Mouse (Mus musculus) mouse embryonic stem cell (cell line): ENCODE measurements around the gene Fam160a1.

Experiments used
- in situ Hi-C, 2 experiments: fragments of 300-500 bp; cut with MboI; formaldehyde crosslinking; loops; 1 replicate in 1 of 2; 3 replicates in 1 of 2; pipeline ENCODE4 v1.14.3; 2019 to 2020; ENCODE audit warnings: low sequenced_read_pairs in 2 of 2, low pct_unique_long_range_greater_than_20kb in 1 of 2, mixed read lengths in 1 of 2; ENCODE audit not compliant: unreplicated experiment in 1 of 2

Fam160a1 gene

DNA sequence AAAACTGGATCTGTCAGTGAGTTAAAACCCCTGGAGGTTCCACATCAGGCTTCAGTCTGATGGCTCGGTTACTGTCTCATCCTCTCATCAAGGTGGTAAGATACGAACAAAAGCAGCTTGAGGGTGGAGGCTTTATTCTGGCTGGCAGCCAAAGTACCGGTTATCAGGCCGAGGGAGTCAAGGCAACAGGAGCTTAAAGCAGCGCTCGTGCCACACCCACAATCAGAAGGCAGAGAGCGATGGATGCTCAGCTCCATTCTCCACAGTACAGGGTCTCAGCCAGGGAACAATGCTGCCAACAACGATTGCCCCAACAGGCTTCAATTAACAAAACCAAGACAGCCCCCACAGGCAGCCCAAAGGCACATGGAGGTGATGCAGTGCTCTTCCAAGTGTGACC is 106.4 kb downstream of the Fam160a1 start:
- in situ Hi-C loops, result loop anchor here in 1 of 2 experiments (25.0 kb wide), 1 partner anchor 402 kb away; no protein-coding TSS in a partner anchor

DNA sequence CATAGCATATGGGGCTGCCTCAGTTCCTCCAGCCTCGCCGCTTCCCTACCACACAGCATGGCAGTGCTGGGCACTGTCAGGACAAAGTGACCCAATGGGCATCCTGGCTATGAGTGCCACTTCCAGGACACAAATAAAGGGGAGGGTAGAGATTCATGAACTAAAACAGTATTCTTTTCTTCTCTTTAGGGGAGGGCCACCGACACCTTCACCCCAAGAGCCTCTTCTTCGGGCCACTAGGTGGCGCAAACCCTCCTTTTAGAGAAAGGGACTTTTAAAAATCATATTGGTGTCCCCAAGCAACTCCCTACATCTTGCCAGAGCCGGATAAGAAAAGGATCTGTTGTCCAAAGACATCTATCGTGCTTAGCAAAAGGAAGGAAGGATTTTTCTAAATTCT is 109.7 kb downstream of the Fam160a1 start:
- in situ Hi-C loops, result loop anchor here (10.0 to 25.0 kb wide), 2 partner anchors 207 to 405 kb away; no protein-coding TSS in a partner anchor

DNA sequence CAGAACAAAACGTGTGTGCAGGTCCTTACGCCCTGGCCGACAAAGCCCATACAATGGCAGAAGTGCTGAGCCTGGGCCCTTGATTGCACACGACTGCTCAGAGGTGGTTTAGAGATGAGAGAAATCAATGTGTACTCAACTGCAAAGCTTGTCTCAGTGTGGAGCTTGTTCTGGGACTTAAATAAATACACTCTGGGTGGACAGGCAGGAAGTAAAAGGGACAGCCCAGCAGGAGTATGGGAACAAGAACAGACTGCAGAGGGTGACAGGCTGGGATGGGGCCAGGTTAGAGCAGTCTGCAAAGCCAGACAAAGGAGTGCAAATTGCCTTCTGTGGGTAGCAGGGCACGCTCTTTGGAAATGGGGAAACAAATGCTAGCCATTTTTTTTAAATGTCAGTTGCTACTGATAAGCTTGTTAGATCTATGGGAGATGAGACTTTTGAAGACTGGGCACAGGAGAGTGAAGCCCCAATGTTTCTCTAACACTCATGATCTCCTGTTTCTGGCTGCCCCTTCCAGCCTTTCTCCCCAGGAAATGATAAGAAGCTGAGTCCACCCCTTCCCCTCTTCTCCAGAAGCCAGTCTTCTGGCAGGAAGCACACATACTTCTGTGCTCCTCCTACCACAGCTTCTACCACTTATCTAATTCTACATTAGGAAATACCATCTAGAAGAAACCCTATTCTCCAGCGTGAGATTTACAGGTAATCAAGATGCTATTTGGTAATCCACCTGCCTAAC is 113.8 kb downstream of the Fam160a1 start:
- in situ Hi-C loops, result loop anchor here (10.0 to 25.0 kb wide), 2 partner anchors 211 to 409 kb away; no protein-coding TSS in a partner anchor

DNA sequence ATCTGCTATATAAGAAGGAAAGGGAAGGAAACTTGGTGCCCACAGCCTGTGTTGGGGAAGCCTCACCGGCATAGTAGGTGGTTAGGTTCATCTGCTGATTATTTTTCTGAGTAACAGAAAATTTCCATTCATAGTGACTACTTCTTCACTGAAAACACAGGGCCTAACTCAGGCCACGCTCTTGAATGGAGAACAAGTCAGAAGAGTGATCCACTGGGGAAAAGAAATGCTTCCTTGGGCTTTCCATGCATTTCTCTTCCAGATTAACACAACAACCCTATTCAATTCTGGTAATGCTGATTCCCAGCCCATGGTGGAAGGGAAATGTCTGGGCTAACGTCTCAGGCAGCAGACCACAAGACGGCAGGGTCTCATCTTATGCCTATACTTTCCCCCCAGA is 118.6 kb downstream of the Fam160a1 start:
- in situ Hi-C loops, result loop anchor here in 1 of 2 experiments (25.0 kb wide), 1 partner anchor 414 kb away; no protein-coding TSS in a partner anchor

DNA sequence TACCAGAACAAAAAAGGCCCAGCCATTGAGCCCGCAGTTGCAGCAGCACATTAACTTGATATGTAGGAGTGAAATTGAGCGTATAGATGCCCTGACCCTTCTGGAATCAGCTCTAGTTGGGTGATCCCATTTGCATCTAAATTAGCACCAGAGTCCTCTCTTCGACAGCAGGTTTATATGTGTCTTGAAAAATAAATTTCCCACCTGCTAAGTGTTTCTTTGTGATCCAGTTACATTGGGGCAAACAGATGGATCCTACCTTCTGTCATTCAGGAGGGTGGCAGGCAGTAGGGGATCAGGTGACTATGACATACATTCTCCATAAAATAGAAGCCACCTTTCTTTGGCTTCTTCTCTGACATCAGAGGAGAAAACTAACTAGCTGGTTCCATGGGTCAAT is 122.0 kb downstream of the Fam160a1 start:
- in situ Hi-C loops, result loop anchor here in 1 of 2 experiments (25.0 kb wide), 1 partner anchor 417 kb away; no protein-coding TSS in a partner anchor

DNA sequence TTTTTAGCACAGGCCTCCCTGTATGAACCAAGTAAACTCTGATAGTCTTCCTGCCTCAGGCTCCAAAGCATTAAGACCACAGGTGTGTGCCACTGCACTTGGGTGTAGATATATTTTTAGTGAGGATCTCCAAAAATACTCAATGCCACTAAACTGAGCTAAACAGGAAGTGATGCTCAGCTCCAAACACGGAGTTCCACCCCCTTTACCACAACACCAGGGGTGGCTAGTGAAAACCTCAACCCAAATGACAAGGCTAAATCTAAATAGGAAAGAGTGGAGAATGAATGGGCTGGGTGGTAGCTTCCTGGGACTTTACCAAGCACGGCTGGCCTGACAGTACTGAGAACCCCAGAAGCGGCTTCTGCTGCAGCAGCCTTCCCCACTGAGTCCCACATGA is 124.1 kb downstream of the Fam160a1 start:
- in situ Hi-C loops, result loop anchor here in 1 of 2 experiments (25.0 kb wide), 1 partner anchor 419 kb away; no protein-coding TSS in a partner anchor

DNA sequence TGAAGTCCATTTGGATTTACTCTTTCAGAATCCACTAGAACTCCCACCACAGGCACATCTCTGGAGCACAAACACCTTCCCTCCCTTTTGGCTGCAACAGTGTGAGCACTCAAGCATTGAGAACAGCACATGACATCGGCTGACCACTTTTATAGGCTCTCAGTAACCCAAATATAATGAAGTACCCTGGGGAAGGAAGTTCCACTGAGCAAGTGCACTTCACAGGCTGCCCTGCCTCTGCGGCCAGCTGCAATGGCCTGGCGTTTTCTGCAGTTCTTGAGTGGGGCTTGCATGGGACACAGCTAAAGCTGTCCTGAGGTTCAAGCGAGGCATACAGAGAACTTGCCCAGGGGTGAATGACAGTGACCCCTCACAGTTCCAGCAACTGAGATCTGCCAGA is 126.0 kb downstream of the Fam160a1 start:
- in situ Hi-C loops, result loop anchor here in 1 of 2 experiments (25.0 kb wide), 1 partner anchor 421 kb away; no protein-coding TSS in a partner anchor

DNA sequence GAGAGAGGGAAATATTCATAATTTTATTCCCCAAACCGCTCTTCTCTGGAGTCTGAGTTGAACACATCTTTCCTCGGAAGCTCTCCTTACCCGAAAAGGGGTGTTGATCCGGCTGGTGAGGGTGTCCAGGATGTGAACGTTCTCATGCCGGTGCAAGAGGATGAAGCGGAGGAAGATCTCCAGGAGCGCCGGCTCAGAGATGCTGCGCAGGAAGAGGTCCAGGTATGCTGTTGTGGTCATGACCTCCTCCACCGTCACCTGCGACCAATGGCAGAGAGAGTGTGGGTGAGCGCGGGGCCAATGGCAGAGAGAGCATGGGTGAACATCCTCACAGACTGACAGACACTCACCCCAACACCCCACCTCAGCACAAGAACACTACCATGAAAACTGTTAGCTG is 128.8 kb downstream of the Fam160a1 start:
- in situ Hi-C loops, result loop anchor here in 1 of 2 experiments (25.0 kb wide), 1 partner anchor 424 kb away; no protein-coding TSS in a partner anchor

DNA sequence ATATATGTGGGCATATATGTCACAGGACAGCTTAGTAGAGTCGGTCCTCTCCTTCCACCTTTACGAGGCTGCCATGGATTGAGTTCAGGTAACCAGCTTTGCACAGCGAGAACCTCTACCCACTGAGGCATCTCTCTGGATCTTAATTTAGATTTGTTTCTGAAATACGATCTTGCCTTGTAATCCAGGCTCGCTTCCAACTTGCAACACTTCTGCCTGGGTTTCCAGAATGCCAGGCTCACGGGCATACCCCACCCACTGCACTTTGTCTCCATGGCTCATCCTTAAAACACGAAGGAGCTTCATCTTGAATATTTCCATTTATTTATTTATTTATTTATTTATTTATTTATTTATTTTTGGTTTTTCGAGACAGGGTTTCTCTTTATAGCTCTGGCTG is 131.8 kb downstream of the Fam160a1 start:
- in situ Hi-C loops, result loop anchor here in 1 of 2 experiments (25.0 kb wide), 1 partner anchor 427 kb away; no protein-coding TSS in a partner anchor

DNA sequence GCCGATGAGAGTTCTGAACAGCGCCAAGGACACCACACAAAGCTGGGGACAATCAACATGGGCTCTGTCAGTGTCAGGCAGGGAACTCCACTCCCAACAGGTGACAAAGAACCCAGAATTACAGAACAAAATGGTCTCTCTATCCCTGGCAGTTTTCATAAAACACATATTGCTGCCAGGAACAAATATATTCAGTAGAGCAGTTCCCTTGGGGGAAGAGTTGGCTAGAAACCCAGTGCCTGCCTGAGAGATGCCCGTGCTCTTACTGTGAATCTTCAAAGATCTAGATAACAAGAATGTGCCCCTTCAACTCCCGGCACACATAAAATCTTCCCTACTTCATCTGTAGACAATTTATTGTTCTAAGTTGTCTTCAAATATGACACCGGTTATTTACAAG is 133.5 kb downstream of the Fam160a1 start:
- in situ Hi-C loops, result loop anchor here in 1 of 2 experiments (25.0 kb wide), 1 partner anchor 429 kb away; no protein-coding TSS in a partner anchor

DNA sequence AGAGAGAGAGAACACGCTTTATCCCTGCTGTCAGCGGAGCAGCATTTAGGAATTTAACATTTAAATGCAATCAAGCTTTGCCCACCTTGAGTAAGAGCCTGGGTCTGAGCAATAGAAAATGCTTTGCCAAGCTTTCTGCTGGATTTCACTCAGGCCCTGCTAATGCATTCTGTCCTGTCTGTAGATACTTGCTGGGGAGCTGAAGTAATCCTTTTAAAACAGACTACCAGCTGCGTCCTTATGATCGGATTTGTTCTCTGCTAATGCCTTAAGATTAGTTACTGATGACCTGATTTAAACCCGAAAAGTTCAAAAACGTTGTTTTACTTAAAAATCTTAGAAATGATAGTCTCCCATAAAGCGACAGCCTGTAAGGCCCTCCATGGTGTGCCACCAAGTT is 136.0 kb downstream of the Fam160a1 start:
- in situ Hi-C loops, result loop anchor here in 1 of 2 experiments (25.0 kb wide), 1 partner anchor 431 kb away; no protein-coding TSS in a partner anchor

DNA sequence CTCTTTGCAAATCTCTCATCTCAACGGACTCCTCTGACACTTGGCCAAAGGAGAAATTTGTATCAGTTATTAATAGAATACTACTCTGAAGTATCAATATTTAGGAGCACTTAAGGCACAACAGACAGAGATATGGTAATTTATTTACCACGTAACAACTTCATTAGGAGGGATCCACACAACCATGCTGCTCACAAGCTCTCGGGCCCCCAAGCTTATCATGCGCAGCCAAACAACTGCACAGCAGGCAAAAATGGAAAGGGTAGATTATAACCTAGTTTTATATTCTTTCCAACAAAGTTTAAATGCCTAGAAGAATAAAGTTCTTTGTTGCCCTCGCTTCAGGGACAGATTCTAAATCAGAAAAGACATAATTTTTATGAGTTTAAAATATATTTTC is 137.1 kb downstream of the Fam160a1 start:
- in situ Hi-C loops, result loop anchor here in 1 of 2 experiments (25.0 kb wide), 1 partner anchor 432 kb away; no protein-coding TSS in a partner anchor

DNA sequence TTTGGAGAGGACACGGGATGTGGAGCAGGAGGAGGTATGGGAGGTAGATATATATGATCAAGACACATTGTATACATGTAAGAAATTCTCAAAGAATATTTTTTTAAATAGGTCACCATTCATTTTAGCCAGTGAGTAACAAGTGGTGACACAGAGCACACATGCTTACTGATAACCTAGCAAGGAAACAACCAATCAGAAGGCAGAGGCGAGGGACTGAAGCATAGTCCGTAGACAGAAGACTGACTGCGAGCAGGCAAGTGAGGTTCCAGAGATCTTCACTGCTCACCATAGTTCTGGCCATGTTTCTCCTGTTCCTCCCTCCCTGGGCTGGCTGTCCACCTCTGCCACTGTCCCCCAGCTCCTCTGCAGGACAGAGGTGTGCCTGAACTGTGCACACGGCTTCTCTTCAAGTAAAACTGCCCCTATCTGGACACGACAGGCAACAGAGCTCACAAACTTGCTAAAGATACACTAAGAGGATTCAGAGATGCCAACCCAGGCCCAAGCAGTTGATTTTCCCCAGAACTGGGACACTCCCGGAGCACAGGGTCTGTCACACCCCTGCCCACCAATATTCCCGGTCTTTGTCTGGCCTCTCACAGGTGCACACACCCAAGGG is 137.7 kb downstream of the Fam160a1 start:
- in situ Hi-C loops, result loop anchor here in 1 of 2 experiments (25.0 kb wide), 1 partner anchor 433 kb away; no protein-coding TSS in a partner anchor

DNA sequence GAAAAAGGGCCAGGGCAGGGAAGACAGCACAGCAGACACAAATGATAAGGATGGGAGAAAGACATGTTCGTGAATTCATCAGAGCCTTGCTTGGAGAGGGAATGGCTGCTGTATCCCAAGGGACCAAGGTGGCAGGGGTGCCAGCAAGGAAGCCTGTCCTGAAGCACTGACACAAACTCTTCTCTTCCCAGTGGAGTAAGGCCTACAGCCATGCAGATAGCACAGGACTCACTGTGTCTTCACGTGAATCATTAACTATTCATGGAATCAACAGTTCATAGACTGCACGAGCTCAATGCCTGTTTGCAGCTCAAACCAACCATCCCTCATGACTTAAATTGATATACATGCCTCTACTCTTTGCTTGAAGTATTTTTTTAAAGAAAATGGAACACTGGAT is 139.1 kb downstream of the Fam160a1 start:
- in situ Hi-C loops, result loop anchor here in 1 of 2 experiments (25.0 kb wide), 1 partner anchor 434 kb away; no protein-coding TSS in a partner anchor

DNA sequence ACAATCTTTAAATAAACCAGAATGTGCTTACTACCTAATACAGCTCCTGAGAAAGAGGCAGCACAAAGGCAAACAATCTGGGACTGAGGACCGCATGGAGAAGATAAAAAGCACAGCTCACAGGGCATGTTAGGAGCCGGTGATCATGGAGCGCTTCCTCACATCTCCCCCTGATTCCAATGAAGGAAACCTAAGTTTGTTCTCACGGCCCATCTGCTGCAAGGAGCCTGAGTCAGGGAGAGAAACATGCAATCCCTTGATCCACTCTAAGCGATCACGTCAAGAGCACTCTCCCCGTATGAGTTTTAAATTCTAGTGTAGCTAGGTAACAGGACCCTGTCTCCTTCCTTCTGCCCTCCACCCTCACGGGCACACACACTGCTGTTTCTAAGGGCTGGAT is 140.0 kb downstream of the Fam160a1 start:
- in situ Hi-C loops, result loop anchor here in 1 of 2 experiments (25.0 kb wide), 1 partner anchor 435 kb away; no protein-coding TSS in a partner anchor

DNA sequence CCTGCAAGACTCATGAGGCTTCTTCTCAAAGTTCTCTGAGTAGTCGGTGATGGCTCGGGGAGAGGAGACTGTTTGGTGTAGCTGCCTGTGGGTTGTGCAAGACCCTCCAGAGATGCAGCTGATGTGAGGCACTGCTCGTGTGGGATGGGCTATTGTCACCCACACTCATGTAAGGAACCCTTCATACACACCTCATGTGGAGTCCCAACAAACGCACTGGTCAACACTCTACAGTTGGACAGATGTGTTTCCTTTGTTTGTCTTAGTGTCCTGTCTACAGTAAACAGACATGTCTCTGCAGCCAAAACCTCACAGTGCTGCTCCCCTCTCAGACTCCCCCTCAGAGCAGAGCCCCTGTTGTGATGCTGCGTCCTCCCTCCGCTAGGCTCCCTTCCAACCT is 147.2 kb downstream of the Fam160a1 start:
- in situ Hi-C loops, result no loop called here

DNA sequence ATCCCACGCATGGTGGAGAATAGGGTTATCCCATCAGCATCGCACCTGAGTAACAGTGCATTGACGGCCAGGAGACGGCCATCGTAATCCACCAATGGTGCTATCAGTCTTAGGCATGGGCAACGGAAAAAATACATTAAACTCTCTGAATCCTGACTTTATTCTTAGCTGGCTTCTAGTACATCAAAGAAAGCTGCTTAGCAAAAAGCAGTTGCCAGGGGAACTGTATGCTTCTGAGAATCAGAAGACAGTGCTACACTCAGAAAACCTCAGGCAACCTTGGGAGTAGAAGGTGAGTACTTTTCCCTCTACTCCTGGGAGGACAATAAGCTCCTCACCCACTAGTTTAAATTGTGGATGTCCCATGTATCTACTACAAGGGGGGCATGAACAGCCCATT is 149.4 kb downstream of the Fam160a1 start:
- in situ Hi-C loops, result no loop called here

DNA sequence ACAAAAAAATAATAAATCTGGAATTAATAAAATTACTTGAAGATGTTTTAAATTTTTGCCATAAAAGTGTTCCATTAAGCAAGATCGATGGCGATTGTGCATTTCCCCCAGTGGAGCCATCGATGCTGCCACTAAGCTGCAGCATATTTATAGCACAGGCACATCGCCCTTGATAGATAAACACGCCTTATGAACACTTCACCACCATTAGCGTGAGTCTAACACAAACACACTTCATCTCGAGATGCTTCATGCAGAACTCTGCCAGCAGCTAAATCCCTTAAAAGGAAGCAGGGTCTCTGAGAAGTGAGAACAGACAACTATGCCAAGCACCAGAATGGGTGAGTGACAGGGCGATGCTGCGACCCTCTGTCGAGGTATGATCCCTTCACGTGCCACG is 150.4 kb downstream of the Fam160a1 start:
- in situ Hi-C loops, result no loop called here

DNA sequence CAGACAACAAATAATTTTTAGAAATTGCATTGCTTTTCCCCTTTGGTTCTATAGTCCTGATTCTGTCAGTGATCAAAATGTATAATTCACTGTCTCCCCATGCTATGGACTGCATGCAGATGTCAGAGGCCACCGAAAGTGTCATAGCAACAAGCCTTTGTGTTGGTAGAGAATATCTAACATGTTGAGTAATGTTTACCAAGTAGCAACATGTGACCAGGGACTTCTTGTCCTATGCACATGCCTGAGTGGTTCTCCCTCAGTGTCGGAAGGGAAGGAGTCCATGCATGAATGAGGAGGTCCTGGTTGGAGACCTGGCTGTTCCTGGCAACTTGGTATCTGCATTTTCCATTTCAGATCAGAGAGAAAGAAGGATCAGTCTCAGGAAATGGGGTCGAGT is 150.9 kb downstream of the Fam160a1 start:
- in situ Hi-C loops, result no loop called here
